Mouse (Mus musculus) C2C12 (cell line): ENCODE data around the gene Zmym5.
"Not testable (repeated sequence)": the region's sequence is repeated elsewhere in the genome, so short reads cannot be mapped to it uniquely, and the experiment has no call there.

ENCODE experiments used
- CTCF ChIP-seq: IDR thresholded peaks from one replicate; pipeline ENCODE4 v1.5.1; 2011; ENCODE audit not compliant: control insufficient read depth, insufficient read depth, insufficient read length
- MAX ChIP-seq: IDR thresholded peaks from one replicate; pipeline ENCODE4 v1.6.1; 2011; ENCODE audit warnings: mild to moderate bottlenecking, control low read depth

DNA sequence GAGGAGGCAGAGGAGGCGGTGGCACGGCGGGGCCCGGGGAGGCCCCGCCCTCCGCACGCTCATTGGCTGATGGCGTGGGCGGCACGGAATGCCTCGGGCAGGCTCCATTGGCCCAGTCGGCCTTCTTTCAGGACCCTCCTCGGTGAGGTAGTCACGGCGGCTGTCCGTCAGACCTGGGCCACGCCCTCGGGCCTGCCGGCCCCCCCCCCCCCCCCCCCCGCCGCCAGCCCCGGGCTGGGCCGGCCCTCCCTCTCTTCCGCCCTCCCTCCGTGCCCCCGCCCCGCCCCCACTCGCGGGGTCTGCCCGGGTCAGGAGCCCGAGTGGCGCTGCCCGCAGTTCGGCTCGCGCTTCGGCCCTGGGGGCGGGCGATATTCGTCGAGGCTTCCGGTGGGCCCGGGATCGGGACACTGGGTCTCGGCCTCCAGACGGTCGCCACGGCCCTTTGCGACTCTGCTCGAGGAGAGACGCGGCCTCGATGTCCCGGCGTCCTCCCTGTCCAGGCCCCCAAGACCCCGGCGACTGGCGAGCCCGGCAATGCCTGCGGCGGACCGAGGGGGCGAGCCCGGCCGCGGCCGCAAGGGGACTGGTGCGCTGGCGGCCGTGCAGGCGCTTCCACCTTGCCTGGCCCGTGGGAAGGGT lies at the start of gene Zmym5:
- TF ChIP-seq CTCF, MAX: not testable (repeated sequence)
